Mouse (Mus musculus): ENCODE measurements around the gene Fastkd2. TPM values are rescaled to one million over a fixed set of nuclear protein-coding genes. Genes with fewer than 3 reads are reported as not detected.

Gene Fastkd2
- 16.0 and 18.5 TPM in 2 replicates for total RNA-seq (2014; rRNA removed)
- polyA plus RNA-seq (2015; fragmentation: Nextera tagmentation; extraction: Ambion mirVana), result 26.3 and 27.5 TPM in 2 replicates

DNA sequence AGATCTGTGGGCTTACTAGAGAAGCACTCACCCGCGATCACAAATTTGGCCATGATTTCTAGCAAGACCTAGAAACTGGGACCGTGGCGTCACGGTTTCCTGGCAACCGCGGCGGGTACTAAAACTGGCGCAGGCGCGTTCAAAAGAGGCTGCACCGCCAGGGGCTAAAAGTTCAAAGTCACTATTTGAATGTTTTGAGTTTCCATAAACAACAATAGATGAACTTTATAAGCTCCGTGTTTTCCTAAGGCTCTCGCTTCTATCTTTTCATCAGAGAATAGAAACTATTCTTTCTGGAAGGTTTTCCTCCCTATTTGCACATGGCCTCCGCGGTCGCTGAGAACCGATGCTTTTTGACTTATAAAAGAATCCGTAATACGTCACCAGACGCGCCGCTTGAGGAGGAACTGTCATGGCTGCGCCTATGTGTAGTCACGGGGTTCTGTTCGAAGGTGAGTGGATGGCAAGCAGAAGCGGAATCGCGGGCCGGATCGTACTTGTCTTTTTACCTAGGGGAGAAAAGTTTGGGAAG, at the start of gene Fastkd2, which contains the start of gene Mdh1b:
Fastkd2 (plus strand) TSS at position 375 of the 532 bp plus-strand sequence.
Mdh1b (minus strand) TSS at position 79 of the 532 bp plus-strand sequence.
- under 1% methylated on average over 31 of the region's 31 CpGs for WGBS
- 0 out of 2 replicates have a peak, but pooled peaks have one; percentile 18 for TF ChIP-seq CTCF (IDR thresholded peaks at IDR 0.05; ENCODE audit: low read depth)
- Histone ChIP-seq H3K27me3 (ENCODE audit: insufficient read depth, low read length) (peaks cover 6% of the 10 kb centered on the region; the same call in 1 of the 2 replicates), H3K27ac (ENCODE audit: low read depth, low read length) (no peak within 1 kb of the TSS), H3K4me2 (ENCODE audit: low read depth) (peak within 1 kb of the TSS; percentile 58), H3K4me1 (ENCODE audit: insufficient read depth) (peaks cover 8% of the 10 kb centered on the region; the same call in 1 of the 2 replicates), H3K36me3 (ENCODE audit: insufficient read depth) (no peaks in the 10 kb centered on the region), H3K4me3 (ENCODE audit: low read depth, low read length) (peak within 1 kb of the TSS; percentile 60), H3K9me3 (ENCODE audit: low read length) (no peaks in the 10 kb centered on the region), H3K9ac (peak within 1 kb of the TSS; percentile 61)
- ATAC-seq, result peak; percentile 99
- DNase-seq, result peak; percentile 97

DNA sequence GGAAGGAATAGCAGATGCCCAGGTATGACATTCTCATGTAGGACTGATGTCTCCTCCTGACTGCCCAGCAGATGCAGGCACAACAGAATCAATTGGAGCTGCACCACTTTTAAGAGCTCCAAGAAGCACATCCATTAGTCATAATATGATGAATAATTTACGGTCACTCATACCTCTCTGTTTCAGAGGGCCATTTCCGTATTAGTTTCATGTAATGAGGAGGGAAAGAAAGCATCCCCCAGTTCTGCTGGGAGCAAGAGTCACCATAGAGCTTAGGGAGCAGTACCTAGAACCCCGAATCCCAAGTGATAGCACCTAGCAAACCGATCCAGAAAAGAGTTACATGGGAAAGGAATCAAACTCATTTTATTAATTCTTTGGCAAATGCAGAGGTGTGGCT, 43.6 kb upstream of the Fastkd2 start, which contains the start of gene Dytn:
Dytn (minus strand) TSS at position 101 of the 400 bp plus-strand sequence.
- no peak for TF ChIP-seq CTCF (IDR thresholded peaks at IDR 0.05; ENCODE audit: low read depth)
- H3K36me3 ChIP-seq (ENCODE audit: insufficient read depth), result no peaks in the 10 kb centered on the region
- H3K27ac ChIP-seq (ENCODE audit: low read depth, low read length), result no peak within 1 kb of the TSS
- no peak for ATAC-seq
- no peak within 1 kb of the TSS for H3K4me3 ChIP-seq (ENCODE audit: low read depth, low read length)
- no peaks in the 10 kb centered on the region for H3K4me1 ChIP-seq (ENCODE audit: insufficient read depth)
- H3K27me3 ChIP-seq (ENCODE audit: insufficient read depth, low read length), result no peaks in the 10 kb centered on the region
- 90% methylated on average over 4 of the region's 4 CpGs for WGBS
- DNase-seq, result no peak
- no peaks in the 10 kb centered on the region for H3K9me3 ChIP-seq (ENCODE audit: low read length)
- no peak within 1 kb of the TSS for H3K4me2 ChIP-seq (ENCODE audit: low read depth)
- no peak within 1 kb of the TSS for H3K9ac ChIP-seq

DNA sequence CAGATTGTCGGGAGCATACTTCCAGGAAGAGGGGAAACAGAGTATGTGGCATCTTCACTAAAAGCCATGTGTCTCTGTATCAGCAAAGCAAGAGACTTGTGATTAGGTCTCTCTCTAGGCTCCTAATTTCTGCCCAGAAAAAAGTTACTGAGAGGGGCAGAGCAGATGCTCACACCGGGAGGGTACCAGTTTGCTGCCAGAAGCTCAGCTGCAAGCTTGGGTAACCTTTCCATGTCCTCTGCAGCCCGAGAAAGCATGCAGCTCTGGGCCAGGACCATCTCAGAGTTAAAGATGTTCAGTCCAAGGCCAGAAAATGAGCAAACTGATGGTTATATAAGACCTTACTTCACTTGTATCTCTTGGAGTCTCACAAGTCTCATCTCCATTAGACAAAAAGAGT, 33.6 kb upstream of the Fastkd2 start:
- 80% methylated on average over 3 of the region's 3 CpGs for WGBS
- Histone ChIP-seq H3K4me2 (ENCODE audit: low read depth) (no peak overlapping the region), H3K9me3 (ENCODE audit: low read length) (no peaks in the 10 kb centered on the region), H3K36me3 (ENCODE audit: insufficient read depth) (no peaks in the 10 kb centered on the region), H3K27me3 (ENCODE audit: insufficient read depth, low read length) (no peaks in the 10 kb centered on the region), H3K4me1 (ENCODE audit: insufficient read depth) (no peaks in the 10 kb centered on the region), H3K4me3 (ENCODE audit: low read depth, low read length) (no peak overlapping the region), H3K27ac (ENCODE audit: low read depth, low read length) (no peak overlapping the region), H3K9ac (no peak overlapping the region)
- DNase-seq (no peak), ATAC-seq (no peak)
- TF ChIP-seq CTCF (IDR thresholded peaks at IDR 0.05; ENCODE audit: low read depth), result no peak

DNA sequence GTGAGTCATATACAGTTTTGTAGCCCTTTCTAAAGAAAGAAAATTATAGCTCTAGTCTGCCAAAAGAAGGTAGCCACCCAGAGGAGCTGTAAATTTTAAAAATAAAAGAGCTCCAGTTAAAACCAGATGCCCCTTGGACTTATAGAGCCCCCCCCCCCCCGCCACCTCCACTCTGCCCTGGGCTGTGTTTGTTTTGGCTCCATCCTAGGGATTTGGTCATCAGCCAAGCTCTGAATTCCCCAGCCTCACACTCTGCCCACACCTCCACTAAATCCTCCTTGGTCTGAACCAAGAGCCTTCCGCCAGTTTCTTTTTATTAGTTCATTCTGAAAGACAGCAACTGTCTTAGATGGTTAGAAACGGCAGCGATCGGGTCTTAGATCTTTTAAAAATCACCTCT, 24.7 kb upstream of the Fastkd2 start:
- H3K9ac ChIP-seq, result no peak overlapping the region
- no peaks in the 10 kb centered on the region for H3K36me3 ChIP-seq (ENCODE audit: insufficient read depth)
- H3K4me3 ChIP-seq (ENCODE audit: low read depth, low read length), result no peak overlapping the region
- no peak overlapping the region for H3K4me2 ChIP-seq (ENCODE audit: low read depth)
- H3K27me3 ChIP-seq (ENCODE audit: insufficient read depth, low read length), result no peaks in the 10 kb centered on the region
- 61% methylated on average over 5 of the region's 5 CpGs for WGBS
- H3K4me1 ChIP-seq (ENCODE audit: insufficient read depth), result no peaks in the 10 kb centered on the region
- DNase-seq, result no peak
- H3K27ac ChIP-seq (ENCODE audit: low read depth, low read length), result no peak overlapping the region
- TF ChIP-seq CTCF (IDR thresholded peaks at IDR 0.05; ENCODE audit: low read depth), result no peak
- no peak for ATAC-seq
- no peaks in the 10 kb centered on the region for H3K9me3 ChIP-seq (ENCODE audit: low read length)

DNA sequence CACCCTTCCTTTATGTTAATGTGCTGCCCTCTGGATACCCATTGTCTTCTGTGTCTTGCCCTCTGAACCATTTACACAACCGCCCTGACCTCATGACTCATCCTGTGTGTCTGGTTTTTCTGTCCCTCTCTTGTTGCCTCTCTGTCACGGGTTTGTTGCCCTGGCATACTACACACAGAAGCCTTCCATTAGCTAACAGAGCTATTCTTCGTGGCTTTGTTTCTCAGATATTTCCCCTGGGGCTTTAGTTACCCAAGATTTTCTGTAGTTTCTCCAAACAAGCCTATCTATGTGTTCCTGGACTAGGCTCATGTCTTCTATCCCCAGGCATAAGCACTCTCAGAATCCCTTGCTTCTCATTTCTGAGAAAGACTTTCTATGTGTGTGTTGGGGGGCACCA, 21.5 kb upstream of the Fastkd2 start:
- no peak overlapping the region for H3K4me2 ChIP-seq (ENCODE audit: low read depth)
- no peak for ATAC-seq
- no peak overlapping the region for H3K4me3 ChIP-seq (ENCODE audit: low read depth, low read length)
- H3K9ac ChIP-seq, result no peak overlapping the region
- no peaks in the 10 kb centered on the region for H3K4me1 ChIP-seq (ENCODE audit: insufficient read depth)
- no peak for DNase-seq
- H3K27ac ChIP-seq (ENCODE audit: low read depth, low read length), result no peak overlapping the region
- WGBS, result 80% methylated on average over 3 of the region's 3 CpGs
- no peak for TF ChIP-seq CTCF (IDR thresholded peaks at IDR 0.05; ENCODE audit: low read depth)
- H3K27me3 ChIP-seq (ENCODE audit: insufficient read depth, low read length), result no peaks in the 10 kb centered on the region
- H3K36me3 ChIP-seq (ENCODE audit: insufficient read depth), result no peaks in the 10 kb centered on the region
- H3K9me3 ChIP-seq (ENCODE audit: low read length), result no peaks in the 10 kb centered on the region

DNA sequence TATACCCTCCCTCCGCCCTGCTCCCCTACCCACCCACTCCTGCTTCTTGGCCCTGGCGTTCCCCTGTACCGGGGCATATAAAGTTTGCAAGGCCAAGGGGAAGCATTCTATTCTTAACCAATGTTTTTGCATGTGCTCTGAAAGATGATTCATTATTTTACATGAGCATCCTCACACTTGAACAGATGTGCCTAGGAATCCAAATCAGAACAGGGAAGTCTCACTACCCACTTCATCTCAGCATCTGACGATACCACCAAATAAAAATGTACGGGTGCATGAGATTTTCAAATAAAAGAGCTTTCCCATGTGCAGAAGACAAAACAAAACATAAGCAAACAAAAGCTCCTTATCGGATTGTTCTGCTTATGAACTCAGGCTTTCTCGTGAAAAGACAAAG, 10.3 kb upstream of the Fastkd2 start:
- ATAC-seq (no peak), DNase-seq (no peak)
- H3K27ac ChIP-seq (ENCODE audit: low read depth, low read length), result no peak overlapping the region
- no peak overlapping the region for H3K9ac ChIP-seq
- no peak overlapping the region for H3K4me3 ChIP-seq (ENCODE audit: low read depth, low read length)
- no peak overlapping the region for H3K4me2 ChIP-seq (ENCODE audit: low read depth)
- no peak for TF ChIP-seq CTCF (IDR thresholded peaks at IDR 0.05; ENCODE audit: low read depth)
- no peaks in the 10 kb centered on the region for H3K36me3 ChIP-seq (ENCODE audit: insufficient read depth)
- no peaks in the 10 kb centered on the region for H3K9me3 ChIP-seq (ENCODE audit: low read length)
- H3K4me1 ChIP-seq (ENCODE audit: insufficient read depth), result no peaks in the 10 kb centered on the region
- 74% methylated on average over 7 of the region's 7 CpGs for WGBS
- H3K27me3 ChIP-seq (ENCODE audit: insufficient read depth, low read length), result no peaks in the 10 kb centered on the region

DNA sequence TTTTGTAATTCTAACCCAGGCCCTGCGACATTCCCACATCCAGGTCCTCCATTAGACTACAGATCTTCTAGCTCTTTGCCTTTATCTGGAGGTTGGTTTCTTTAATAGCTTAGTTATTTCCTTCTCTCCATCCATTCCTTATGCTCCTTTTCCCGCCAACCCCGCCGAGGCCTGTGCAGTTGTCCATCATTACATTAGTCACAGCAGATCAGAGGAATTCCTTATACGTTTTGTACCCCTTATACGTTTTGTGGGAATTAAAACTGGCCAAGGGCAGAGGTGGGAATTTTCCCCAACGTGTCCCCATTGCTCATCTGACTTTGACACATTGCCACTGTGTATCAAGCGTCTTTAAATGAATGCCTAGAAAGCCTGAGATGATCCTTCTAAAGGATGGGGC, 618 bp upstream of the Fastkd2 start:
- H3K4me2 ChIP-seq (ENCODE audit: low read depth), result peak overlapping the region; percentile 58
- H3K9me3 ChIP-seq (ENCODE audit: low read length), result no peaks in the 10 kb centered on the region
- 47% methylated on average over 8 of the region's 8 CpGs for WGBS
- DNase-seq (no peak), ATAC-seq (no peak; the same call in 1 of the 2 replicates)
- H3K4me3 ChIP-seq (ENCODE audit: low read depth, low read length), result peak overlapping the region; percentile 60
- peaks cover 6% of the 10 kb centered on the region; the same call in 1 of the 2 replicates for H3K27me3 ChIP-seq (ENCODE audit: insufficient read depth, low read length)
- no peak overlapping the region for H3K27ac ChIP-seq (ENCODE audit: low read depth, low read length)
- no peaks in the 10 kb centered on the region for H3K36me3 ChIP-seq (ENCODE audit: insufficient read depth)
- H3K4me1 ChIP-seq (ENCODE audit: insufficient read depth), result peaks cover 8% of the 10 kb centered on the region; the same call in 1 of the 2 replicates
- peak overlapping the region; percentile 61; the same call in 1 of the 2 replicates for H3K9ac ChIP-seq
- TF ChIP-seq CTCF (IDR thresholded peaks at IDR 0.05; ENCODE audit: low read depth), result no peak
